Mouse (Mus musculus) cerebral cortex, adult 2 months (tissue): ENCODE results near the gene 1700069L16Rik.

Experiments used
- WGBS: fragments of 180-500 bp; shearing (Covaris S2); methylation state at CpG from one replicate; pipeline ENCODE4 v1.1.7; 2018; 5-methylcytosine and 5-hydroxymethylcytosine counted together

Gene 1700069L16Rik

DNA sequence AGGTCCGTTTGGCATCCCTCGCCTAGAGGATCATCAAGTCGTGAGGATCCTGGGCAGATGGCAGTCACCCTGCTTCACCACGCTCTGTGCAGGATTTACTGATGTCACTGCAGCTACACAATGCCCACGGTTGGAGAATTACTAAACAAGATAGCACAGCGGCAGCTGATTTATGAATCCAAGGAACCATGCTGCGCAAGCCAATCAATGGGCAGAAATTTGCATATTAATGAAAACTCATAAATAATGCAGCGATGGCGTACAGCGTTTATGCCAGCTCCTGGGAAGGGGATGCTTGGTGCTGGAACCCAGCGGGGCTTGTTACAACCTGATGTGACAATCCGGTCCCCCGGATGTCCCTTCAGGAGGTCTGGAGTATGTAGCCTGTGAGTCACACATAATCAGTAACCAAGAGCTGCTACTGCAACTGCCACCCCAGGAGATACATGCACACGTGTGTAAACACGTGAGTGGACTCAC lies 34.5 kb downstream of the 1700069L16Rik start:
- 41% methylated on average over 15 of the region's 15 CpGs for WGBS

DNA sequence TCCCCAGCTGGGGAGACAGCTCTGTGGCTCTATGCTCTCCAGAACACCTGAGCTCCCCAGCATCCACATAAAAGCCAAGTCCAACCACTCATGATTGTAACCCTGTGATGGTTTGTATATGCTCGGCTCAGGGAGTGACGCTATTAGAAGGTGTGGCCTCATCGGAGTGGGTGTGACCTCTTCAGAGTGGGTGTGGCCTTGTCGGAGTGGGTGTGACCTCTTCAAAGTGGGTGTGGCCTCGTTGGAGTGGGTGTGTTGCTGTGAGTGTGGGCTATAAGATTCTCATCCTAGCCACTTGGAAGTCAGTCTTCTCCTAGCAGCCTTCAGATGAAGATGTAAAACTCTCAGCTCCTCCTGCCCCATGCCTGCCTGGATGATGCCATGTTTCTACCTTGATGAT lies 37.1 kb downstream of the 1700069L16Rik start:
- WGBS, result 86% methylated on average over 5 of the region's 5 CpGs

DNA sequence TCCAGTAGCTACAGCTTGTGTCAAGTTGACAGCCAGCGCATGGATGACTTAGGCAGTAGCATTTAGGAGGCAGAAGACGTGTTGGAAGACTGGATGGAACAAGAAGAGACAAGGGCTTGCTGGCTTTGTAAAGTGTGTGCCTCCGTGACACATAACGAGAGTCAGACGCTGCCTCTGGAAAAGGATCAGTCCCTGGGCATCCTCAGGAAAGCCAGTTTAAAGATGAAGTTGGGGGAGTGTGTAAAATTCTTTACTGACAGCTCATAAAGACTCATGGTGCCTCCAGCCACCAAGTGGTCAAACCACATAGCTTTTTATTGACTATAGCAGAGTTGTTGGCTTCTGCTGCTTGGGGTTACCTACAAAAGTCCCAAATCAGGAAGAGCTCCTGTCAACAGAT lies 39.1 kb downstream of the 1700069L16Rik start:
- WGBS, result 84% methylated on average over 5 of the region's 5 CpGs

DNA sequence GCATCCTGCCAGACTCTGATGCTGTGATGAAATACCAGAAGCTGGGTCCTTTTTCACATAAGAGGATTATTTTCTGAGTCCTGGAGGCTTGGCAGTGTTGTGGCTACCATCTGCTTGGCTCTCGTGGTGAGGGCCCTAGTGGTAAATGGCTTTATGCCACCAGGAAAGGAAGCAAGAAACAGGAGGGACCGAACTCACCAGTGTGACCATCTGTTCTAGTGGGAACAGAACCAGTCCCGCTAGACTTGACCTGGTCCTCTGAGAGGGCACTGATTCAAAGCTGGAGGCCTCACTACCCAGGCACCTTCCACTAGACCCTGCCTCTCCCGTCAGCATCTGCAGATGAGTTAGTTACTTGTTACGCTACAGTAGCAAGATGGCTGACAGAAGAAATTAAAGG lies 41.3 kb downstream of the 1700069L16Rik start:
- WGBS, result 68% methylated on average over 5 of the region's 5 CpGs

DNA sequence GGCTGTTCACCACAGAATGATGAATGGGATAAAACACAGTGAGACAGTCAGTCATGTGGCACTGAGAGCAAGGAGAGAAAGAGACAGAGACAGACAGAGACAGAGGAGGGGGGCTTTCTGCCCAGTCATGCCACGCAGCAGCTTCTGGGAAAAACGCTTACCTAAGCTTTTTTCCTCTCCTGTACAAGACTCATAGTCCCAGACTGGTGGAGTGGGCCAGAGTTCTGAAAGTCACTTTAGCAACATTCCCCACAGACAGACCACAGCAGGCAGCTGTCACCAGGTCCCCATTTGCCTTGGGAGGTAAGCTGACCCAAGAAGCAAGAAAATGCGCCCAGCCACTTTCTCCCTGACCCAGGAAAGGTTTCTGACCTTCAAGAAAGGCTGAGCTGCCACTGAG lies 42.1 kb downstream of the 1700069L16Rik start:
- 91% methylated on average over 3 of the region's 3 CpGs for WGBS

DNA sequence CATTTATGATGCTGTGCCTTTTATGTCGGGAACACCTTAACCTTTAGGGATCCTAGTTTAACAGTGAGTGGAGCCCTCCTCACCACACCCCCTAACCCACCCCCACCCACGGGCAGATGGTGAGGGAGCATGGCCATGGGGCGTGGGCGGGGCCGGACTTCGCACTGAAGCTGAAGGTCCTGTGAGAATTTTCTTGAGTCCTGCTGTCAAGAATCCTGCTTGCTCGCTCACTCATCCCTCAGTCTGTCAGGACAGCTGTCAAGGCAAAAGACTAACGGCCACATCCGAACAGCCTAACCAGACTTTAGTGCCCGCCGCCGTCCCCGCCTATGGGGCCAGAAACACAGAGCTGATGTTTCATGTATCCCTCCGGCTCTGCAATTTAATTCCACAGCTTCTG lies 43.4 kb downstream of the 1700069L16Rik start:
- 78% methylated on average over 14 of the region's 14 CpGs for WGBS

DNA sequence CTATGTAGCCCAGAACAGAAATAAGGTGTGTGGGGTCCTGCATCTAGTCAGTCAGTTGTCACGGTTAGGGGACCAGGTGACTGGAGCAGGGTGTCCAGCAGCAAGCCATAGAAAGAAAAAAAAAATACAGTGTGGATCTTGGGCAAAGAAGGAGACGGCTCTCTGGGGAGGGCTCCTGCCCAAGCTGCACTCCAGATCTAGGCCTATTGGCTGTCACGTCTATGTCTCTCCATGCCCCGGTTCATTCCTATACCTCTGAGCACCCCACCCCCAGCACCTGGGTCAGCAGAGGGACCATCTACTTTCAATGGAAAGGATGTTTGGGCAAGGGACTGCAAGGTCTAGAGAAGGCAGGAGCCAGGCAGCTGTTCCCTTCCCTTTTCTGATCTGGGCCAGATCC lies 45.1 kb downstream of the 1700069L16Rik start:
- 97% methylated on average over 4 of the region's 4 CpGs for WGBS

DNA sequence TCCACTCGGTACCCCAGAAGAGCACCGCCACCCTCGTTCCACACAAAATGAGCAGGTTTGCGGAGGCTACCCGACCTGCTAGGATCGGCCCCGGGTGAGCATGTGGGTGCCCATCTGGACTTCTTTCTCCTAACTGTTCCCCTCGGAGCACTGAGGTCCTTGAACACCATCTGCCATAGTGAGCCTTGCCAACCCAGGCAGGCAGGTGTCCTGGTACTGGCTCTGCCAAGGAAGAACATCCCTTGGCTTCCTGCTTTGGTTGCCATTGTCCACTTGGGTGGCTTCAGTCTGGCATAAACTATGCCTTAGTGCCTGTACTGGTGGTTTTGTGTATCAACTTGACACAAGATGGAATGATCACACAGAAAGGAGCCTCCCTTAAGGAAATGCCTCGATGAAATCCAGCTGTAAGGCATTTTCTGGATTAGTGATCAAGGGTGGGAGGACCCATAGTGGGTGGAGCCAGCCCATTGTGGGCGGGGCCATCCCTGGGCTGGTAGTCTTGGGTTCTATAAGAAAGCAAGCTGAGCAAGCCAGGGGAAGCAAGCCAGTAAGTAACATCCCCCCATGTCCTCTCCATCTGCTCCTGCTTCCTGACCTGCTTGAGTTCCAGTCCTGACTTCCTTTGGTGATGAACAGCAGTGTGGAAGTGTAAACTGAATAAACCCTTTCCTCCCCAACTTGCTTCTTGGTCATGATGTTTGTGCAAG lies 45.7 kb downstream of the 1700069L16Rik start:
- WGBS, result 64% methylated on average over 10 of the region's 10 CpGs

DNA sequence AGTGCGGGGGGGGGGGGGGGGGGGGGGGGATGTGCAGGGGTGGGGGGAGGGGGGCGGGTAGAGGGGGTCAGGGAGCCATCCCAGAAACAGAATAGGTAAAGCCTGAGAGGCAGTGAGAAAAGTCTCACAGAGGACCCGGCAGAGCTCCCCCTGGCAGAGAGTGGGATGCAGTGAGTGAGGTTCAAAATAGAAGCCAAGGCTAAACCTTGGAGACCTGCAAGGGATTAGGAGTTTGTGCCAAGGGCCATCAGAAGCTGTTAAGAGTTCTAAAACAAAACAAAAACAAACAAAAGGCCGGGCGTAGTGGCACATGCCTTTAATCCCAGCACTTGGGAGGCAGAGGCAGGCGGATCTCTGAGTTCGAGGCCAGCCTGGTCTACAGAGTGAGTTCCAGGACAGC lies 47.0 kb downstream of the 1700069L16Rik start:
- 87% methylated on average over 5 of the region's 7 CpGs for WGBS

DNA sequence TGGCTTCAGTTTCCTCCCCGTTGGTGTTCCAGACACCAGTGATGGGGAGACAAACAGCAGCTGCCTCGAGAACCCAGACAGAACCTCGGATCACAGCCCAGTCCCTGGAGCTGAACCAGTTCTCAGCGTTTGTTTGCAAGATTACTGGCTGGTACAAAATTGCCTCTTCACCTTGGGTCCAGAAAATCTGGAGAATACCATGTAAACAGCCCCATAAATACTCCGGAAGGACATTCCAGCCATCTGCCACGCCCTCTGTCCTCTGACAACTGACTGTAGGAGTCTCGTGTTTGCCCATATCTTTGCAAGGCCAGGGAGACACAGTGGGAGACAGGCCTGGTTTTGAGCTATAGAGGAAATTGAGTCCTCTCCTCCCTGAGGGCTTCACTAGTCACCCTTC lies 49.7 kb downstream of the 1700069L16Rik start:
- 79% methylated on average over 7 of the region's 7 CpGs for WGBS

DNA sequence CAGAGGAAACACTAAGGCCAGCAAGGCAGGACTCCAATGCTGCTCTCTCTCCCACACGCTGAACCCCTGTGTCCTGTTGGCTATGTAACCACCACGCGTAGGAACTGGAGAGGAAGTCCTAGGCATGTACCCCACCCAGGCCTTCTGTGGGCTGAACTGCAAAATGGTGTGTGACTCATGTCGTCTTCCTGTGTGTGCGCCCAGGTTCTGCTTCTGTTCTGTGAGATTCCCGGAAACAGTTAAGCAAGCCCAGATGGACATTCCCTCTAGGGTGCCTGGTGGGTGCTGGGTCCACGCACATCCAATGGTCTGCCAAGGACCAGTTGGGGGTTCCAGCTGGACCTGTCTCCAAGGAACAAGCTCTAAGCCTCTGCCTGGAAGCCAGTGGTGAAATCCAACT lies 52.1 kb downstream of the 1700069L16Rik start:
- WGBS, result 46% methylated on average over 7 of the region's 7 CpGs

DNA sequence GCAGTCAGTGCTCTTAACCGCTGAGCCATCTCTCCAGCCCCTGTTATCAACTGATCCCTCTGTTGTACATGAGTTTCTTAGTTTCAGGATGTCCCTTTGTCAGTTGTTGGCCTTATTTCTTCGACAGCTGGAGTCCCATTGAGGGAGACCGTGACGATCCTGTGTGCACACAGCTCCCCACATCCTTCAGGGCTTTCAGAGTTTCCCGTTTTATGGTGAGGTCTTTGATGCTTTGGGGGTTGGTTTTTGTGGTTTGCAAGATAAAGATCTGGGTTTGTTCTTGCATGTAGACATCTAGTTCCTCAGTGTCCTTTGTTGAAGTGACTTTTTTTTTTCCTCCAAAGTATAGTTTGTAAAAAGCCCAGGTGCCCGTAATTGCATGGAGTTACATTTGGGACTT lies 54.0 kb downstream of the 1700069L16Rik start:
- 75% methylated on average over 6 of the region's 6 CpGs for WGBS

DNA sequence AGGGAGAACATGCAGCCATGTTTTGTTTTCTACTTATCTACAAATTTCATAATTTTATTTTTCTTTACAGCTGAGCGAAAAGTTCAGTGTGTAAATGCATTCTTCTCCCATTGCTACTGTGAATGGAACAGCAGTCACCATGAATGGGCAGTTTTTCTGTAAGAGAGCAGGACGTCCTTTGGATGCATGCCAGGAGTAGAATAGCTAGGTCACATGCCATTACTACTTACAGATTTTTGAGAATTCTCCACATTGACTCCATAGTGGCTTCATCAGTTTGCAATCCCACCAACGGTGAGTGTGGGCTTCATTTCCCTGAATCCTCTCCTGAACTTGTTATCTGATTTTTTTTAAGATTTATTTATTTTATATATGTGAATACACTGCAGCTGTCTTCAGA lies 54.5 kb downstream of the 1700069L16Rik start:
- WGBS, result 56% methylated on average over 3 of the region's 3 CpGs

DNA sequence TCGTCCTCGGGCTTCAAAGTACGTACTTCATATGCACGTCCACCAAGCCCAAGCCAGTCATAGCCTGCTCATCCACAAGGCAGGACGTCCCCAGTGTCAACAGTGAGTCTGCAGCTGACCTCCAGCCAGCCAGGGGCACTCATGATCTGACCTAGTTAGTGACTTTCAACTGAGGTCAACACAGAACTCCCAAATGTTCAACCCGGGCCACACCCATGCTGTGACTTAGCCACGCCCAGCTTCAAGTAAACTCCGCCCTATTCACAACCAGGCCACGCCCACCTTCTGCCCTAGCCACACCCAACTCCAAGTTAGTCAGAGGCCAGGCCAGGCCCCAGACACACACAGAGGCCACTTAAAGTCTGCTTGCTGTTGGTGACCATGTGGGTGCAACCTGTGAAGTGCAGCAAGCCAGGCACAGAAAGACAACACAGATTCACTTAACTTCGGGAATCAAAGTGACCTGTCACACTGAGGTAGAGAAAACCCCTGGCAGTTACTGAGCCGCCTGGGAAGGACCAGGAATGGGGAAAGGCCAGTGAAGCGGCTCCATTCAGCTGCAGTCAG lies 59.9 kb downstream of the 1700069L16Rik start:
- WGBS, result 80% methylated on average over 12 of the region's 12 CpGs

DNA sequence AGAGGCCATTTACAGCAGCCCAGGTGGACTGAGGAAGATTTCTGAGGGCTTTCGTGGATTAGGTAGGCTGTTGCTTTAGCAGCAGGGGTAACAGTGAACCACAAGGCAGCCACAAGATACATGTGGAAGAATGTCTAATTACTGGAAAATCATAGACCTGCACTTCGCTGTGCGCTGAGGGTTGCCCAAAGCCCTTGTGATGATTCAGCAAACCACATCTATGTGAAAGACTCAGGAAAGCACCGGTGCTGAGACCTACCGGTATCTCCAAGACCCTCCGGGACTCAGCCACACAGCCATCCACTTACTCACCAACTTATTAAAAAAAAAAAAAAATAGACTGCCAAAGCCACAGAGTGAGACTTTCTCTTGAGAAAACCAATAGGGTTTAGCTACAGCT lies 60.4 kb downstream of the 1700069L16Rik start:
- 95% methylated on average over 6 of the region's 6 CpGs for WGBS

DNA sequence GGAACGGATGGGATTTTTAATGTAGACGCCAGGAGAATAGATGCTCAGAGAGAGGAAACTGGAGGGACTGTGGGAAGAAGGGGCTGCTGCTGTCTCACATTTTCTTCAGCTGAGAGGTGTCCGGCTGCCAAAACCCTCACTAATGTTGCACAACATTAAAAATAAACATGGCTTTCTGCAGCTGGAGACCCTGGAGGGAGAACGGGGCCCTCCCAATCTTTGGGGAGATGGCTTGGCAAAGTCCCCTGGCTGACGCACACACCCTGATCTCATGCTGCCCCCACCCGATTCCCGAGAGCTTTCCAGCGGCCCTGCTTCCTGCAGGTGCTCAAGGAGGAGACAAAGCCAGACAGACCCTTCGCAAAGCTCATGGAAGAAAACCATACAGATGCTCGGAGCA lies 63.7 kb downstream of the 1700069L16Rik start:
- 51% methylated on average over 10 of the region's 10 CpGs for WGBS

DNA sequence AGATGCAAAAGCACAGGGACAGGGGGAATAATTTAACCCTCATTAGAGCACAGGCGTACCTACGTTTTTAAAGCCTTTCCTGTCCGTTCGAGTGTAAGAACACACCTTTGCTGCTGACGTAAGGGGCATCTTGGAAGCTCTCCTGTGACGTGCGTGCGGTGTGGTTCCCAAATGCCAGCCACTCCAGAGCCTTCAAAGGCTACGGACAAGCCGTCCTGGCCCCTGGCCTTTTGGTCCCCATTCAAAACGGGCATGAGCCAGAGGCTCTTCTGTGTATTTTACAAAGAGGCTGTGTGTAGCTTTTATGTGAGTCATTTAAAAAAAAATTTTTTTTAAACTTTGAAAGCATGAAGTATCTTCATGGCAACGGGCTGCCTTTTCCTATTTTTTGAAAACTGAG lies 69.8 kb downstream of the 1700069L16Rik start:
- WGBS, result 63% methylated on average over 12 of the region's 12 CpGs

DNA sequence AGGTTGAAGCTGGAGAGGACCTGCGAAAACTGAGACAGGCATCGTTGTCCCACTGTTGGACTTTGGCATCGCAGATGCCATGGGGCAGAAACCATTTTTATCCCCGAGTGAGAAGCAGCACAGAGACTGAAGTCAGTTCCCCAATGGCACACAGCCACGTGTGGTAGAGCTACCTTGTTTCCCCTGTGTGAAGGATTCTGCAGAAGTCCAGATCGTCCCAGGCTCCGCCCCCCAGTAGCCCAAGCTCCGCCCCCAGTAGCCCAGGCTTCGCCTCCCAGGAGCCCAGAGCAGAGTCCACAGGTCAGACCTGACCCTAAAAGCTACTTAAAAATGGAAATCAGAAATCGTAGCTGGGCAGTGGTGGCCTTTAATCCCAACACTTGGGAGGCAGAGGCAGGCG lies 70.4 kb downstream of the 1700069L16Rik start:
- WGBS, result 84% methylated on average over 11 of the region's 11 CpGs

DNA sequence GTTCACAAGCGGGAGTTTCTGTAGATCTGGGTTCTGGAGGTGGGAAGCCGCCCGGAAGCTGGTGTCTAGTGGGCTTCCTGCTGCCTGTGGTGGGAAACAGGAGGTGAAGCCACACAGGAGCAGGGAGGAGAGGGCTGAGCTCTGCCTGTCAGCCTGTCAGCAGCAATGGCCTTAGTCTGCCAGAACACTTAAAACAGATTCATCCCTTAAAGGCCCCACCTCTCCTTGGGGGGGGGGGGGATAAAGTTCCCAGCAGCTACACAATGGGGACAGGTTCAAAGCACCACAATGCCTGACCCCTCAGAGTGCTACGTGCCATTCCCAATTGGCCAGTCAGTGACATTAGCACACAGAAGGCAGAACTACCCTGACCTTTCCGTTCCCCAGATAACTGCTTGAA lies 72.4 kb downstream of the 1700069L16Rik start:
- 63% methylated on average over 5 of the region's 5 CpGs for WGBS

DNA sequence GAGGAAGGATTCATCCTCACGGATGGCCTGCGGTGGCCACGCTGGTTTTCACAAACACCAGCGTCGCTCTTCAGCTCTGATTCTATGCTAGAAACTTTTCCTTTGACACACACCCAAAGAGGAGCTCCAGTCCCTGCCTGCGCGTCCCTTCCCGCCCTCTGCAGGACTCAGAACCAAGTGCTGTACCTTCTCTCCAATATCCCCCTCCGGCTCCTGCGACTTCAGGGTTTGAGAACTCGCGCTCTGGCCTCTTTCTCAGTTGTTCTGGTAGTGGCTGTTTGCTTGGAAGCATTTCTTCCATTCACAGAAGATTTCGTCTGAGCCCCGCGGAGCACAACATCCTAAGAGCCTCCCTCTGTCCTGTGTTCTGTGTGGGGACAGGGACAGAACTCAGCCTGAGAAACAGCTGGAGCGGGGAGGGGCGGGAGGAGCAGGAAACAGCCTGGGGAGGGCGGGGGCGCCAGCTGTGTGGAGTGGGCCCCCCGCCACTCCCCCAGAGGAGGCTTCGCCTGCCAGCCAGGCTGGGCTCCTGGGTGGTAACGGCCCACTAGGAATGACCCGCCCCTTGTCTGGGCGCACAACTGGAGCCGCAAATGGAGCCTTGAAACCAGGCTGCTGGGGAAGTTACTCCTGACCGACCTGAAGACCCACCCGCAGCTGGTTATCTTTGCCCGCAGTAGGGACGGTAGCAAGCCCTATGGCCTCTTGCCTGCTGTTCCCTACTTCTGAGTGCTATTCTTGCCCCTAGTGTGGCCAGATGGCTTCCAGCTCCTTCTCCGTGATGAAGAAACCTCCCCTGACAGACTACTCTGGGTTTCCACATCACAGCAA lies 74.3 kb downstream of the 1700069L16Rik start, which contains the start of gene Cmklr1:
Cmklr1 (minus strand) TSS at position 392 of the 831 bp plus-strand sequence.
- WGBS, result 37% methylated on average over 30 of the region's 30 CpGs

DNA sequence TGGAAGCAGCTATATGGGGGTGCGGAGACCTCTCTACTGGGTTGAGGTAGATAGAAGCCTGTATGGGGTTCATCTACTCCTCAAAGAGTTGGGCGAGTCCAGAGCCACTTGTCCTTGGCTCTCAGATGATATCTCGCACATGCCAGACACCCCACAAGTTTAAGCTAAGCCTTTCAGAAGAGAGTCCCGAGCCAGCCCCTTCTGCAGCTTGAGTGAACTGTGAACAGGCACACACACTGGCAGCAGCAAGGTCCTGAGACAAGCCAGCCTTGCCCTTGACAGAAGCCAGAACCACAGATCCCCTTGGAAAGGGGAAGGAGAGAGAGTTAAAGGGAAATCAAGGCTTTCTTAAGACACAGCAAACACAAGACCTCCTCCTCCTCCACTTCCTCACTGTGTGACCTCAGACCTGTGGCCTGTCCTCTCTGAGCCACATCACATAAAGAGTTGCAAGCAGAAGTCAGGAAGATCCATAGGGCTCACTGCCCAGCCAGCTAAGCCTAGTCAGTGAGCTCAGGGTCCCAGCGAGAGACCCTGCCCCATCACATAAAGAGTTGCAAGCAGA lies 75.8 kb downstream of the 1700069L16Rik start:
- WGBS, result 89% methylated on average over 5 of the region's 5 CpGs

DNA sequence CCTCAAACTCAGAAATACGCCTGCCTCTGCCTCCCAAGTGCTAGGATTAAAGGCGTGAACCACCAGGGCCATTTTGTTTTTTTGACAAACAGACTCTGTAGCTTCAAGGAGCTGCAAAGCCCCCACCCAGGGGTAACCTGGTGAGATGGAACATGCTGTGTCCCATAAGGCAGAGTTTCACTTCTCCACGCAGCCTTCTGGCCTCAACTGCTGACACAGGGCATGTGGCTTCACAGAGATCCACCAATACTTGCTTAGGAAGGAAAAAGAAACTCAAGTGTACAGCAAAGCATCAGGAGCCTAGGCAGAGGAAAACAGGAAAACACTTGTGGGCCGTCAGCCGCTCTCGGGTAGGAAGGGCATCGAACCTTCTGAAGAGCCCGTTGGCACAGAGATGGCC lies 77.4 kb downstream of the 1700069L16Rik start:
- 88% methylated on average over 8 of the region's 8 CpGs for WGBS
